Mouse (Mus musculus): ENCODE data around the gene Ccdc115.
"Not testable (repeated sequence)": the region's sequence is repeated elsewhere in the genome, so short reads cannot be mapped to it uniquely, and the experiment has no call there.

The Ccdc115 gene

DNA sequence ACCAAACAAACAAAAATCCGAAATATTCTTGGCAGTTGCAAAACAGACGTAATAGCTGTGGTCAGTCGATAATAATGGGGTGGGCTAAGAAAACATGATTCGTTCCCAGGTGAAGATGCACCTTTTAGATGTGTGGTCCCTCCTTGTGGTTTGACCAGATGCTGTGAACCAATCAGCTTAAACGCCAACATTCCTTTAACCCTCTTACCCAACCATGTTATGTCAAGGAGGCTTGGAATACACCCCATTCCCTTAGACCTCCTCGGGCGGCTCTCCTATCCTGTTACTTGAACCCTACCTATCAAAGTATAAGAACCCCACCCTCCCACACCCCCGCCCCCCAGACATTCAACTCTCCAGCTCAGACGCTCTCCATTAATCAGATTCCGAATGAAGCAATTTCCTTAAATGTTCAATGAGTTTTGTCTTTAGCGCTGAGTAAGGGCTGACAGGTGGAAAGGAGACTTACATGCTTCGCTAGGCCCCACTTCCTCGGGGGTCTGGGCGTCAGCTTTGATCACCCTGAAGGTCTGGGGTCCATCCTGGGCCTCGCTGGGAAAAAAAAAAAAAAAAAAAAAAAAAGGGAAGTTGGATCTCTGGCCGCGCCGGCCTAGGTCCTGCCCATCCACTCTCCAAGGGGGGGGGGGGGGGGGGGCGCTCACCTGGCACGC lies 956 bp downstream of the Ccdc115 start:
- no peak for ATAC-seq (ENCODE audit: low TSS enrichment)

DNA sequence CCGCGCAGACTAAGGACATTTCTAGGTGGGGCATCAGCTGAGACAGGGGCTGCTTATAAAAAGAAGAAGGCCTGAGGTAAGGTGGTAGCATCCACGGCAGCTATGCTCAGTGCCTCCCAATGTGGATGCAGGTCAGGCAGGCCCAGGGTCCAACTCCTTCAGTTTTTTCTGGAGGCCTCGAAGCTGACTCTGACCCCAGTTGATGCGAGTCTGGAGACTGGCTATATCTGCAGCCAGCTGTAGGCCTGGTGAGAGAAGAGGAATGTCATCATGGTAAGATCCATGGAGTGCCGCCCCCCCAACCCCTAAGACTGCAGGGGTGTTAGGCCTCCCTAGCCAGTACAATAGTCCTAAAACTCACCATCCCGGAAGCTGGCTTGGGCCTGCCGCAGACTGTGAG lies 2.1 kb downstream of the Ccdc115 start:
- ATAC-seq (ENCODE audit: low TSS enrichment), result not testable (repeated sequence)

DNA sequence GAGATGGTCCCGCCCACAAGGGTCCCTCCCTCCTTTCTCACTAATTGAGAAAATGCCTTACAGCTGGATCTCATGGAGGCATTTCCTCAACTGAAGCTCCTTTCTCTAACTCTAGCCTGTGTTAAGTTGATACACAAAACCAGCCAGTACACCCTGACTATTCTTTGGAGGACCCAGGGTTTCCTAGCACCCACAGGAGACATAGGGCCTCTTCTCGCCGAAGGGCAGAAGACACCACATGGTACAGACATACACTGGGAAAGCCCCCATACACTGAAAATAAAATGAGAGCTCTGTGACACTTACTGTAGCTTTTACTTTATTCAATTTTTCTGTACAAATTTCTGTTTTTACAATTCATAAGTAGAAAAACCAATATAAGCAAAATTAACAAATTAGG lies 3.1 kb downstream of the Ccdc115 start:
- no peak for ATAC-seq (ENCODE audit: low TSS enrichment)

DNA sequence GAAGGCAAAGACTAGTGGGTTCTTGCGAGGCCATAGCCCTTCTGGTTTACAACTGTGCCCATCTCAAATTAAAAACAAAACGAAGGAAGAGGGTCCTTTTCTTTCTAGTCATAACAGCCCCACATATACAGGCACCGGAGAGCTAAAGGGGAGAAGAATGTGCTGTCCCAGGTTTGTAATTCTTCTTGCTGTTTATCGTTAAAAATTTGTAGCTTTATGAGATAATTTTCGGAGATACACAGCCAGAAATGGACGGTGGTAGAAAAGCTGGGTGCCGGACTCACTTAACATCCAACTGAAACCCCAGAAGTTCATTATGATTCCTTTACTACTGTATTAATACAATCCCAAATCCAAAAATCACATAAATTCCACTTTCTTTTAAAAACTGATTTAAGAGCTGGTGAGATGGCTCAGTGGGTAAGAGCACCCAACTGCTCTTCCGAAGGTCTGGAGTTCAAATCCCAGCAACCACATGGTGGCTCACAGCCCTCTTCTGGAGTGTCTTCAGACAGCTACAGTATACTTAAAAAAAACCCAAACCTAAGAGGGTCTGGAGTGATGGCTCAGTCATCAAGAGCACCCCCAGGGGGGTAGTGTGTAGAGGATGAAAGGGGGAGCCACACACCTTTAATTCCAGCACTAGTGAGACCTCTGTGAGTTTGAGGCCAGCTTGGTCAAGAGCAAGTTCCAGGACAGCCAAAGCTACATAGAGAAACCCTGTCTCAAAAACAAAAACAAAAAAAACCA lies 3.9 kb downstream of the Ccdc115 start:
- ATAC-seq (ENCODE audit: low TSS enrichment), result no peak

DNA sequence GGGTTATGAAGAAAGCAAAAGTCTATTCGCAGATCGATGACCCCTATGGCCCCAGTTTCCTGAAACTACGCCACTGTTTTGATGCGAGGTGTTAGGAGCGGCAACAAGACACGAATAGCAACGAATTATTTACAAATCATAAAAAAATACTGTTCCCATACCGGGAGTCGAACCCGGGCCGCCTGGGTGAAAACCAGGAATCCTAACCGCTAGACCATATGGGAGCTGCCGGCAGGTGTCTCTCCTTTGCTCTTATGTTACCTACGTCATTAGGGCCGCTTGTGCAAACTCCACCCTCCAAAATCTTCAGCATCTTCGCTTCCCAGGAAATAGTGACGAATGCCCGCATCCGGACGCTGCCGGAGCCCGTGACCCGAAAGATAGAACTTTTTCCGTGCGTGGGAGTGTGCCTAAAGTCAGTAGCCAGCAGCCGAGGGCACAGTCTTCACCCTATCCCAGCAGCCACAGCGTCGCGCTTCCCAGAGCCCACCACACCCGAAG lies 4.8 kb downstream of the Ccdc115 start:
- peak; percentile 21; the same call in 1 of the 2 replicates for ATAC-seq (ENCODE audit: low TSS enrichment)

DNA sequence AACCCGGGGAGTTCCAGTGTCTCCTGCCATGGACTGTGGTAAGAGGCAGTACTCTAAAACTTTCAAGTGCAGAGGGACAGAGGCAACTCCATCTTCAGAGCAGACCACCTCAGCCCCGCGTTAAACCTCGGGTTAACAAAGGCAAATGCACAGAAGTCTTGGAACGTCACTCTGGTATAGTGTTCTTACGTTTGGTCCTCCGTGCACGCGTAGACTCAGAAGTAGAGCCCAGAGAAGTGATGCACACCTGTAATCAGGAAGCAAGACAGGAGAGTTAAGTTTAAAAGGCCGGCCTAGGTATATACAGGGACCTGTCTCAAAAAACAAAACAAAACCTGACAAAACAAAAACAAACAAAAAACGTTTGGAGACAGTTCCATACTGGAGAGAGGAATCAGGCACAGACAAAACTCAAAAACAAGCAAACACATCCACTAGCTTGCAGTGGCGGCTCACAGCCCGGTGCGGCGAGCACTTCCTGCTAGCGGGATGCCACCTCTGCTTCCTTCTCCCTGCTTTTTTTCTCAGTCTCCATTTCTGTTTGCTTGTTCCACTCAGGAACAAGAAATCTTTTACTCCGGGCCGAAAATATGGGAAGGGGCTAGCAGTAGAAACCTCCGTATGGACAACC lies 5.5 kb downstream of the Ccdc115 start:
- ATAC-seq (ENCODE audit: low TSS enrichment), result no peak

DNA sequence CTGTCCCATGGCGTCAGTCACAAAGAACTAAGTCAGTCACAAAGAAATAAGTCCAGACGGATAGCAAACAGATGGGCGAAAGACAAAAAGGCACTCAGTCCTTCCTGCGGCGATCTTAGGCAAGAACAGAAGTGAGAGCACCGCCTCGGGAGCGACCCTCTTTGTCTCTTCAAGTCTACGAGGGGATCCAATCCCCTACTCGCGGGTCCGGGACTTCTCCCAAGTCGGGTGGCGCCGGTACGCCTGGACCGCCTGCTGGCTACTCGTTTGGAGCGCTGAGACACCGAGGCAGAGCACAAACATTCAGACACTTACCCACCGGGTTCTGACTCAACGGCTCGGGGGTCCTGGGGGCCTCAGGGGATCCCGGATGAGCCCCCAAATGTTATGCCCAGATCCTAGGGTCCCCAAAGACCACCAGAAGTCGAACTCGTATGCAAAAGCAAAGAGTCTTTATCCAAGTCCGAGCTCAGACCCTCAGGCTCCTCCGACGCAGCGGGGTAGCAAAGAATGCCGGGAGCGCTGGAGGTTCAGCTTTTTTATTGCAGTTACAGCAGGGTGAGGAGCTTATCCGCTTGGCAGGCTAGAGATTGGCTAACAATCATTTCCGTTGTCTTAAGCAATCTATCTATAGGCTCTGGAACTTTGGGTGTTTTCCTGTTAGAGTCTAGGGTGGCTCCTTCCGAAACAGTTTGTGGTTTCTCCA lies 6.5 kb downstream of the Ccdc115 start:
- peak; percentile 64 for ATAC-seq (ENCODE audit: low TSS enrichment)

DNA sequence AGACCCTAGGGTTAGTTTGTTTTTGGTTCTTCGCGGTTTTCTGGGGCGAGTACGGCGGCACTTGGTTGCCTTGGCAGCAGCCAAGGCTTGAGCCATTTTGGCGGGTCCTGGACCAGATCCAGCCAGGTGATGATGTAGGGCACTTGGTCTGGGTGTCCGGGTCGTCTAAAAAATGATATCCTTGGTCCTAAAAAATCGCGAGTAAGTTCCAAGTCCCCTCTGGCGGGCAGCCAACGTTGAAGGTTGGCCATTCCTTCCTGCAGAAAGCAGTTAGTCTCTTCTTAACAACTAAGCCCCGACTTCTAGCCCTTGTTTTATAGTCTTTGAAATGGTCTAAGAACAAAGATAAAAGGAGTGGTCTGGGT lies 7.1 kb downstream of the Ccdc115 start:
- no peak for ATAC-seq (ENCODE audit: low TSS enrichment)

DNA sequence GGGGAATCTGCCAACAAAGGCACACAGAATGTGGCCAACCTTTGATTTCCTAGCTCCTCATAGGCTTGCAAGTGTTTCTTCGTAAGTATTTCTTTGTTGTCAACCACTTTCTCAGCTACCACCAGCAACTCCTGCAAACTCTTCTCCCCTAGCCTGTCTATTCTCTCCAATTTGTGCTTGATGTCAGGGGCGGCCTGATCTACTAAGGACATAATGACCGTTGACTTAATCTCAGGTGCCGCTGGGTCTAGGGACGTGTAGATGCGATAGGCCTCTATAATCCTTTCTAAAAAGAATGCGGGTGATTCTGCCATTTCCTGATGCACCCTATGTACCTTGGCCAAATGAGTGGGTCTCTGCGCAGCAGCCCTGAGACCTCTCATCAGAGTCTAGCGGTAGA lies 8.0 kb downstream of the Ccdc115 start:
- no peak for ATAC-seq (ENCODE audit: low TSS enrichment)

DNA sequence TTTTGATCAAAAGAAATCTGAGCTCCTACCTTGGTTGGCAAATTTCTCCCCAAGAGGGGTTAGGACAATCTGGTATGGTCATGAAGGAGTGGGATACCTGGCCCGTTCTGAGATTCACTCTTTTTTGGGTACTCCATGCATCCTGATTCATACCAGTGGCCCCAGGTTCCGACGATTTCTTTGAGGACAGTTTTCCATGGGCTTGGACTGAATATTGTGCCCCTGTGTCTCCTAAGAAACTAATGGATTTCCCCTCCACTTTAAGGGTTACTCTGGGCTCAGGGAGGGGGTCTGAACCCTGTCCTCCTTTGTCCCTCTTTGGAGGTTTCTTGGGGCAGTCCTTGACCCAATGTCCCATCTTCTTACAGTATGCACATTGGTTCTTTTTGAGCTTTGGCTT lies 8.5 kb downstream of the Ccdc115 start:
- ATAC-seq (ENCODE audit: low TSS enrichment), result no peak

DNA sequence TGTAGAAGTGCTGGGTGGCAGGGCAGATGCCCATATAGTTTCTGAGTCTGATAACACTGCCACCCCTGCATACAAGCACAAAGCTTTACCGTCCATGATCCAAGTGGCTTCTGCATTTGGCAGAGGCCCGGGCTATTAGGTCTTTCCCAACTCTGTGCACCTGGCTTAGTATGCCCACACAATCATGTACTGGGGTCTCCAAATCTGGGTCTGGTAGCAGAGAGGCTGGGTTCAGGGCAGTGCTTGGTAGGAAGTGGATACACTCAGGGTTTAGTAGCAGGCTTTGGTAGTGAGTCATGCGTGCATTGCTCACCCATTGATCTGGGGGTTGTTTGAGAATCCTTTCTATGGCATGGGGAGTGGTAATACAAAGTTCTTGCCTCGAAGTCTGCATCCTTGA lies 10.2 kb downstream of the Ccdc115 start:
- no peak for ATAC-seq (ENCODE audit: low TSS enrichment)

DNA sequence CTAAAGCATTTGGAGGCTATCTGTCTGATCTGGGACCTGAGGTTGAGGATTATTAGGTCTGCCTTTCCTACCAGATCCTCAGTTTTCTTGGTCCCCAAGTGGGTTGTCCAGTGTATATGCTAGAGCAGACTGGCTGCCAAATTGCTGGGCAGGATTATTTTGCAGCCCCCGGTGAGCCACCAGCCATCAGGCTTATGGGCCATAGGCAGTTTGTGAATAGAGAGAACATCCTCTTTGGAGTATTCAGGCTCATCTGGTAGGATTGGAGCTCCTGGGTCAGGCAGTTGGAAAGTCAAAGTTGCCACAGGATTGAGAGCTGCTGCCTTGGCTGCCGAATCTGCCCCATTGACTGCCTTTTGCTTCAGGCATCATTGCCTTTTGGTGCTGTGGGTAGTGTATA lies 11.0 kb downstream of the Ccdc115 start:
- no peak for ATAC-seq (ENCODE audit: low TSS enrichment)

DNA sequence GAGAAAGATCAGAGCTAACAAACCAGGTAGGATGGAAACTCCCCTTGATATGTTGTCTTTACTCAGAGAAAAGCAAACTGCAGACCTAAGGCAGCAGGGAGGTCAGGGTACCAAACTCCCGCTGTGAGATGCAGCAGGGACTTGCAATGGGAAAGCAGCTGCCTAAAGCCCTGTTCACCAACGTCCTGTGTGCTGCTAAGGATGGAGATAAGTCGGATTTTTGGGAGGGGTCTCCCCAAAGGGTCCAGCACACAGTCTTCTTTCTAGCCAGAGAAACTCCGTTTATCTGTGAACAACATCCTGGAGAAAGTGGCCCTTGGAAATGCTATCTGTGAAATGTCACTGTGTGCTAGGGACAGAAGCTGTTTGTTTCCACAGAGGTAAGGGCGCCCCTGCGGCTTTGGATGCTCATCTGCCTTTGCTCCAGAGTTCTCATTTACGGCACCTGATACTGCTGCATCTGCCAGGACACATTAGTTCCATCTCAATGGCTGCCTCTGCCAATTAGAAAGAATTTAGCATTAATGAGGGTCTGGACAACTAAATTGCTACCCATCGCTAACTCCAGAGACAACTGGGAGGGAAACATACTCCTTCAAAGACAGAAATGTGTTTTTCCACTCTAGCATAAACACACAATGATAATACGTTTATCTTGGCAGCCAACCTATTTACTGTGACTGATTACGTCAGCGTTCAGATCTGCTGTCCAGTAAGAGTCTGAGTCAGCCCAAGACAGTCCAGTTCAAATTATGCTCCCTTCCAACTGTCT lies 40.1 kb downstream of the Ccdc115 start:
- ATAC-seq (ENCODE audit: low TSS enrichment), result no peak

DNA sequence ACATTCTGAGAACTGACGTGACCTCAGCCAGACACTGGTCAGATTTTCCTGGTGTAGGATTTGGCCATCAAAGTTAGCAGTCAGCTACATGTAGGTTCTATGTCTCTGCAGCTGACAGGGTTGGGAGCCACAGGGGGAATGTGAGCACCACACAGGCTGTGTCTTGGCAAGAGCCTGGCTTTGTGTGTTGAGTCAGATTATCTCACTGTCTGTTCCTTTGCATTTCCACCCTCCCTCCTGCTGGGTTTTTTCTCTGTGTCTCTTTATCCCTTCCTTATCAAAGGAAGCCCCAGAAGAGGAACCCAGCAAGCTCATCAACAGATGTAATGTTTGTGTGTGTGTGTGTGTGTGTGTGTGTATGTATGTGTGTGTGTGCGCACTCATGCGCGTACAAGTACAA lies 43.2 kb downstream of the Ccdc115 start:
- ATAC-seq (ENCODE audit: low TSS enrichment), result 0 out of 2 replicates have a peak, but pooled peaks have one; percentile 34

DNA sequence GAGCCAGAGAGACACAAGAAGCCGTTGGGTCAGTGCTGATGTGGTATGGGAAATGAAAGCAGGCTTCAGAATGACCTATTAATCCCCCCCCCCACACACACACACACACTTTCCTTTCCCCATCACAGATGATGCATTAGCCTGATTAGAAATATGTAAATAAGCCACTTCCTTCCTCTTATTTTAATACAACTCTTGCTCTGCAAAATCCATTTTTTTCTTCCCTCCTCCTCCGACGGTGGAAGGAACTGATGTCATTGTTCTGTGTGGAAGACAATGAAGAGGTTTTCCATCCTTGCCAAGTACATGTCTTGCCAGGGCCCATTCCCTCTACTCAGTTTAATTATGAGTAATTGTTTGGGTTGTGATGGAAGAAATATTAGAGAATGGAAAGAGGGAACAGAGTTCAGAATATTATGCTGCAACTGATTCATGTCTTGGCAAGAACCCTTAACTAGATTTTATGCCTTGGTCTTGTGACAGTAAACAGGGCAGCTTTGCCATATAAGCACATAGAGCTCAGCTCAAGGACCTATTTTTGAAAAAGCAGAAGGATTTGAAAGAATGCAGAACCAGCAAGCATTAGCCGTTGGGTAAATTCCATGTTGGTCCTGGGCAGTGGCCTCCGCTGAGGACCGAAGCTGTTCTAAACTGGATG lies 50.1 kb downstream of the Ccdc115 start:
- no peak for ATAC-seq (ENCODE audit: low TSS enrichment)

DNA sequence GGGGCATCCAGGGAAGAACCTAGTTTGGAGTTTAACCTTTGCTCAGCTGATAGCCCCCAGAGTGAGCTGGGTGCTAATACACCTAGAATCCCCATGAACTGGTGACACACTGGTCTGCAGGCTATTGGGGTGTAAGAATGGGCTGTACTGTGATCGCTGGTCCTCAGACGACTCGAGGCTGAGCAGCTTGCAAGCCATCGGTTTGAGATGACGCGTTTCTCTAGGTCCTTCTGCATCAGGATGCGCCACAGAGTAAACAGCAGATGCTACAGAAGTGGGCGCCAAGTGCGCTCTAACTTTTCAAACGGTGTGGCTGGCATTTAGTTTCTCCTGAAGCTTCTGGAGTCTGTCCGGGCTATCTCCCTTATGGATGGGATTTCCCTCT lies 50.6 kb downstream of the Ccdc115 start:
- no peak for ATAC-seq (ENCODE audit: low TSS enrichment)

DNA sequence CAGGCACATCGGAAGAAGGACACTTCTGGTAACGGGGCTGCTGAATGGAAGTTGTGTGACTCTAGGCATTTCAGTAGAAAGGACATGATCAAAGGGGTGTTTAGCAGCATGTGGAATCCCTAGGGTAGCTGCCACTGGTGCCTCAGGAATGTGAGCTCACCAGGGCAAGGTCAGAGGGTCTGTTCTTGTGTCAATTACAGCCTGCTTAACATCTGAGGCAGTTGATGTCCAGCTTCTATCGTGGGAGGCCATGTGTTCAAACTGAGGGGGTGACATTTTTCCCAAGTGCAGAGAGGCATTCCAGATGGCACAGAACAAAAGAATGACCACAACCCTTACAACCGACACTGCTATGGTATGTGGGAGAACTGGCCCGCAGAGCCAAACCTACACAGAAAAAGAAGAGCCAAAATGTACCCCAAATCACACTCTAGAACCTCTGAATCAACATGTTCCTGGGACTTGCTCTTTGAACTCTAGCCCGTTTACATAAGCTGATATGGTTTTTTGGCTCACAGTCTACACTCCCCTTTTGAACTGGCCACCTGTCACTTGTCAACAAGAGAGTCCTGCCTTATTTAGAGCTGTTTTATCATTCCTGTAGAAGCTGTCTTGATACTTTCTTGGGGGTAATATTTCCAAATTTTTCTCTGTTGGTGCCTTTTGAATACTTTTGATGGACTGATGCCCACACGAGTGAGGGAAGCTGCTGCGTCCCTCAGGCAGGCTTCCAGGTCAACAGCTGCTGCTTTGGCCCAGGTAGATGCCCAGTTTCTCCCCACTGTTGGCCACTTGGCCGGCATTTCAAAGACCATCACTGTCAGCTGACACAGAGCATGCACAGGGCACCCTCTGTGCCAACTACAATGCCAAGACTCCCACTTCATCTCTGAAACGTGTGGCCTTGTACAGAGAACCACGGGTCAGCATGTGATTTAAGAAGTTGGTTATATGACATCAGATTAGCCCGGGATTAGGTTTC lies 51.8 kb downstream of the Ccdc115 start:
- no peak for ATAC-seq (ENCODE audit: low TSS enrichment)

All from frontal cortex, adult (tissue).